Mouse (Mus musculus) gastrocnemius, adult 18-20 months (tissue): ENCODE measurements at regions not wholly inside any gene's neighbourhood (a gene's known extent, or its start where the extent isn't known, plus 50 kb on each side); places are given as distances from the start of the nearest gene placed in this dataset.

Source experiments
- DNase-seq: peaks from one replicate; pipeline ENCODE4 v3.0.0; 2021; ENCODE audit warnings: low spot score

DNA sequence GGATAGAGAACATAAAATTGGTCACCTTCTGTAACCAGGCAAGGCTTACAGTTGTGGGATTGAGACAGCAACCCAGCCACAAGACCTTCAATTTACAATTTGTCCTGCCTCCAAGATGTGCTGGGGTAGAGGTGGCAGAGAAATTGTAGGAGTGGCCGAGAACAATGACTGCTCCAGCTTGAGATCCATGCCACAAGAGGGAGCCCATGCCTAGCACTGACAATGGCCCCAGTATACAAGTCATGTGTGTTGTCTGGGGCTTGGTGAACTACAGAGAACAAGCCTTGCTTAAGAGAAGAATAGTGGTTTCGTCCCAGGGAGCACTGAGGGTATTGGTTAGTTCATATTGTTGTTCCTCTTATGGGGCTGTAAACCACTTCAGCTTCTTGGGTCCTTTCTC is 146.6 kb upstream of the Sel1l start:
- DNase-seq = no peak

DNA sequence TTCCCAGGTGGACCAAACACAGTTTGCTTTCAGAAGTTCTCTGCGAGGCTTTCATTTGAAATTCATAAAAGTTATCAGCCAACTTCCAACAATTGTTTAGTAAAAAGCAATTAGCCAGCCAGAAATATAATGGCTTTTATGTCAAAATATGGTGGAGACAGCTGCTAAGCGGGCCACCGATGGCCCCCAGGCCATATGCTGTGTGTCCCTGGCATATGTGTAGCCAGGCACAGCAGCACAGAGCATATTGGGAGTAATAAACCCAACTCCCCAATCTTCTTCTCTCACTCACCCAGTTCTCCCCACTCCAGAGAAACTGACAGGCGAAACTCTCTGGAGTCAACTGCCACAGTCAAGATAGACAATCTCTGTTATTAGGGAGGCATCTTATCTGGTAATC is 137.5 kb upstream of the Sel1l start:
- no peak for DNase-seq

DNA sequence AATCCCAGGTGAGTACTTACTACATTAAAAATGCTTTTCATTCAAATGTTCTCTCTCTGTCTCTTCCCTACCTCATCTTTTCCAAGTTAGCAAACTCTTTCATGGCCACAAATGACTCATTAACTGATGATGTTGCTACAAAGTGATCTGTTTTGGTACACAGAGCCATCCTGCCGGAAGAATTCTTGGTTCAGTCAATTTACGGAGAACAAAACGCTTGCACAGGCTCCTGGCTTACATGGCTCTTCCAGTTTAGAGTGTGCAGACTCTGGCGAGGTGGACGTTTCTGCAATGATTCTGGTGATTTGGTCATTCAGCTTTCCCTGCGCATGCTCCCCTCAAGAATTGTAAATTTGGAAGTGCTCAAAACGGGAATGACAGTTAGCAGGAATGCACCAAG is 131.4 kb upstream of the Sel1l start:
- no peak for DNase-seq

DNA sequence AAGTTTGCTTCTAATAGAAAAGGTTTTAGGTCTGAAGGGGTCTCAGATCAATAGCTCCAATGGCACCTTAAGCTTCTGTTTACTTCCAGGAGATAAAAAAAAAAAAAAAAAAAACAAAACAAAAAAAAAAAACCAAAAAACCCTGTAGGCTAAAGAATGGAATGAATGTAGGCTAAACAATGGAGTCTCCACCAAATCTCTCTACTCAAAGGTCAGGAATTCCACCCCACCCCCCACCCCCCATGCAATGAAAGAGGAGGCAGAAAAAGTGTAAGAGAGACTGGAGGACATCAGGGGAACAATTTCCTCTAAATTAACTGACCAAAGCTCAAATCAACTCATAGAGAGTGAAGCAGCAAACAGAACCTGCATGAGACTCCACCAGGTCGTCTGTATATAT is 122.1 kb upstream of the Sel1l start:
- DNase-seq = no peak

DNA sequence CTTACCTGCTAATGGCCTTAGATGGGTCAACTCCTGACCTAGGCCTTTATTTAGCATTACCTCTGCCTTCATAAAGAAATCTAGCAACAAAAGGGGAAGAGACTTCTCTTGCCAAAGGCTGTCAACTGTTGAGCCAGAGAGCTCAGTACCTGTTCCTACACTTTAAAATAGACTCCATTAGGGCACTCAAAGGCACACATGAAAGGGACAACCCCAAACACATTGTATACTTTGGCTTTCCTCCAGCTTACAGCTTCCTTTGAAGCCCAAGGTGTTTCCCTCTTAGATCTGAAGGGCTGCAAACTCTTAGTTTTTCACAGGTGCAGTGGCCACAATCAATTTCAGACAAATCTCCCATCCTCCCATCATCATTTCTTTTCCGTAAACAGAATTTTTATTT is 117.0 kb upstream of the Sel1l start:
- no peak for DNase-seq

DNA sequence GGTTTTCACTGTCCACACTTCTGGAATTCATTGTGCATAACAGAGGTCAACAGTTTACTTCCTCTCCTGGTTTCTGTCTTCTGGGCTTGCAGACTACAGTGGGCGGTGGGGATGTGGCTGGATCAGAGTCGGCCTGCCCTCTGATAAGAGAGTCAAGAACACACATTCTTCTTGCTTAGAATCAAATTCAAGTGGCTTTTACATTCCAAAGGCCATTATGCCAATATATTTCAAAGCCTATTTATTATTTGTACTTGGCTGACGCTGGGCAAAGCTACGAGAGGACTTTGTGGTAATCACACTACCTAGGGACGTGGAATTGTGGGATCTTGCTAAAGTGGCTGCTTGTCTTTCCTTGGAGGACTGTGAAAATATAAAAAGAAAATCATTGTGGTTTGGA is 114.3 kb upstream of the Sel1l start:
- no peak for DNase-seq

DNA sequence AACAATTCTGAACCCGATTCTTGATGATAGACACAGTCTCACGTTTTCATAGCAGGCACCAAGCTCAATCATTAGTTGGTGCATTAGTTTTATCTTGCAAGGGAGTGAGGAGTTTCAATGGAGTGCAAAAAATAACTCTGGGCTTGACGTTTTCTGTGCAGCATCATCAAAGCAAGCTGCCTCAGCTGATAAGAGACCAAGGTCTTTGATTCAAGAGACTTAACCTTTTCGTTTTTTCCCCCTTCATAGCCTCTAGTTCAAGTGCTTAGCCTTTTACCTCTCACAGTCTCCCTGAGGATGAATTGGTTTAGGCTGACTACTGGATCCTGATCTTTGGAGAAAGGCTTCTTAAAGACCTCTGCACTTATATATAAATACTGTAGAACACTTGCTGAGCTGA is 109.1 kb upstream of the Sel1l start:
- no peak for DNase-seq

DNA sequence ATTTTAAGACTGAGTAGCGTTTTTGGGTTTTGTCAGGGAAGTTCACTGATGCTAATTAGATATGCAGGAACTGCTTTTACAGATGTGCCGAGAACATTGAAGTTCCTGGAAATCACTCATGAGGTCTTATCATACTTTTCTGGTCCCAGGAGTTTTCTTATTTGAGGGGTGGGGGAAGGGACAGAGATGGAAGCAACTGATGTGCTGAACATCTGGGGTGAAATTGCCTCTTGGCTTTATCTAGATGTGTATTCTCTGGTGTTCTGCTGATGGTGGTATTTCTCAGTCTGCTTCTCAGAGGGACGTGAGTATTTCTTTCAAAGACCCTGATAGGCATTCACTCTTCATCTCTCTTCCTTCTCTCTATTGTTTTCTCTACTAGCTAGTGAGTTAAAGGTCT is 107.5 kb upstream of the Sel1l start:
- DNase-seq = no peak

DNA sequence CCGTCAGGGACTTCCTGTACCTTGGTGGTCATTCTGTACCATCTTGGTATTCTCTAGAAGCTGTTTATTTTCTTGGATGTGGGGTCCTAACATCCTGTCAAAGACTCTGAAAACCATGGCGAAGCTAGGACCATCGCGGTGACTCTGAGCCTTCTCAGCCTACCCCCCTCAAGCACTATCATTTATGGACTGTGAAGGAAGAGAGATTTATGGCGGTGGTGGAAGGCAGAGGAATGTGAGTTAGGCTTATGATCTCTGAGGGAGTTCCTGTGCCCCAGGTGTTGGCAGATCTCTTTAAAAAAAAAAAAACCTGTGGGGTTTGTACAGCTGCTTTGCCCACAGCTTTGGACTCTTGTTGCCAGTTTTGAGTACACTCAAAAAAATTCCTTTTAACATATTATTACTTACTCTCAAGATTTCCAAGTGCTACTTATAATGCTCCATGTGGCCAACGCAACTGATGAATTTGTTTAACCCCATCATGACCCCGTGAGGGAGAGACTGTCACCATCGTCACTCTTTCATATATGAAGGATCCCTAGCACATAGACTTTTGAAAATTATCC is 99.7 kb upstream of the Sel1l start:
- no peak for DNase-seq

DNA sequence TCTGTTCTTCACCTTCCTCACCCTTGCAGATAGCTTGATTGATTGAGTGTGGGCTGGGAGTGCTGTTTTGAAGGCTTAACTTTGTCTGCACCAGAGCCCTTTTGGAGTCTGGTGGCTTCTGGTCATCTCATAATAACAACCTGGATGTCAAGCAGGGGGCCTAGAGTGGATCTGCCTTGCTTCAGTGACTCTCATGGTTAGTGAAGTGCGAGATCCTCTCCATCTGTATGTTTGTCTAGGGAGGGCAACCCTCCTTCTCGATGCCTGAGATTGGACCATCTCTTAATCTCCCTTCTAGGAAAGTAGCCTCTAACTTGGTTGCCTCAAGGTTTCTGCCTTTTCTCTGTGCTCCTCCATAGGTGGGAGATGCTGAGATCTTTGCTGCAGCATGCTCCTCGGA is 99.0 kb upstream of the Sel1l start:
- no peak for DNase-seq

DNA sequence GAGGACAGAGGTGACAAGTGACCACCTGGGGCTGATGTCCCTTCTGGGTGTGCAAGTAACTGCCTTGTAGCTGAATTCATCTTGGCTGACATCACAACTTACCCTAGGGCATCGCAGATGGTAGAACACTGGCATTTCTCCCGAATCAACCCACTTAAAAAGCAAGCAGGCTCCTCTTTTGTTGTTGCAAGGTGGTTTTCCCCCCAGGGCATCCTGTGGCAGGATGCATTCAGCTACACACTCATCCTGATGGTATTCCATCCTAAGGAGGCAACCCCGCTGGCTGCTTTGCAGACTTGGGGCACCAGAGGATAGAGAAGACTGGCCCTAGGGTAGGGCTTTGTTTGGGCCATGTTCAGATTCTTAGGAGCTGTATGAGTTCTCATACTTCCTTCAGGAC is 97.6 kb upstream of the Sel1l start:
- DNase-seq = no peak

DNA sequence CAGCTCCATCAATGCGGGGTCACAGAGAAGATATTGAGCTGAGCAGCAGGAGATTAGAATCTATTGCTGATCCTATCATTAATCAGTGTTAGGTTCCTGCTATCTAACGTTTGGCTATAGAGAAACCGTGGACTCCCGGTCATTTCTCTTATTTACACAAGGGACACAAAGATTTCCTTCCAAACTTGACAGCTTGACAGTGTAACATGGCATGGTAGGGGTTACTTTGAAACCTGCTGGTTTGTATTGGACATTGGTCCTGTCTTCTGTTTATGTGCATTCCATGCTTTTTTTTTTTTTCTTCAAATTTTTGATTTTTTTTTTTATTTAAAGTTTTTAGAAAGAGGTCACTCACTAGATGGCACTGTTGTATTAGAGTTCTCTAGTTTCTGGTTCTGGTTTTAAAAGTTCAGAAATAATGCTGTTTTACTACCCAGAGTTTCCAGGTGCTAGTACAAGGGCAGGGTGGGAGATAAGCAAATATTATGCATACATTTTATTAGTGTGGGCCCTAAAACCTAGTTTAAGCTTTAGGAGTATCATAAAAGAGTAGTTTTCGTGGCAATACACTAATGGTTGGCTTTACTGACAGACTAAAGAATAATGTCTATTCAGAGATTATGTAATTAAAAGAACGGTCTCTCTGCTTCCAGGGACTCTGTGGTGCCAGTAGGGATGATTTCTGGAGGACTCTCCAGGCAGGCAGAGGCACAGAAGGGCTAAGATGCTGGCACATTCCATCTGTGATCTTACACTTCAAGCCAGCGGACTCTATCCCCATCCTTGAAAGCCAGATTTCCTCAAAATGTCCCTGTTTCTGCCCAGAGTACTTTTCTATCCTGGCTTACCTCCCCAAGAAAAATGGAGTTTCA is 83.8 kb upstream of the Sel1l start:
- DNase-seq = no peak

DNA sequence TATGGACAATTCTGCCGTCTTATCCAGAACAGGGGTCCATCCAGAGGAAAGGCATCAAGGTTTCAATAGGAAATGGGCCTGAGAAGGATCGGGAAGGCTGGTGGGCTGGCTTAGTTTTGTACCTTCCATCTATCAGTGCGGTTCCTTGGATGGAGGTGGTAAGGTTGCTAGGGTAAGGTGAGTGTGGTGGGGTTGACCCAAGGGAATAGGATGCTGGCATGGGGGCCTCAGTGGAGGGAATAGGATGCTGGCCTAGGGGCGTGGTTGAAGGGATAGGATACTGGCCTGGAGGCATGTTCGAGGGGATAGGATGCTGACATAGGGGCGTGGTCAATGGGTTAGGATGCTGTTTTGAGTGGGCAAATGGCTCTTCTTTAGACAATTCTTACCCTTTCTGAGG is 82.6 kb upstream of the Sel1l start:
- no peak for DNase-seq

DNA sequence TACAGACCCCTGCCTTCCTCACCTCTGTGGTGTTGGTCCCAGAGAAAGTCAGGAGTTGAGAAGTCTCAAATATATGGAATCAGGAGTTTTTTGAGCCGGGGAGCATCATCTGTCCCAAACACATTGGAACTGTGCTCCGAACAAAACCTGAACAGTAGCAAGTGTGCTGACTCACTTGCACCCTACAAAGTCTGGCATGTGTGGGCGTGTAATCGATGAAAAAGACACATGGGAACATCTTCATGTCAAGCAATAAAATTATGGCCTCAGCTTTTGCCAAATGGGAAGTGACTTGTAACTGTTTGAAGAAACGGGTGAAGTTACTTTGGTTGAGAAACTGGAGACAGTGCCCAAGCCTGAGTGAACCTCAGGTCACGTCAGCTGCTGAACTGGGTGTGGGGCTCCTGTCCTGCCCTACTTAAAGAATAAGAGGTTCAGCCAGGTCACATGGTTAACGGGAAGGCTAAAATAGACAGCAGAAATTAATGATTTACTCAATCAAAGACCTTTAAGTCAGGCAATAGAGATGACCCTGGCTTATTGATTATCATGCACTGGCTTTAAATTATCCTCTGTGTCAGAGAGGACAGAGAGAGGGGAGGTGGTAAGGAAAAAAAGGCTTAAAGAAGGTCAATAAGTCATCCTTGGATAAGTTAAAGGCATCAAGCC is 80.6 kb upstream of the Sel1l start:
- no peak for DNase-seq

DNA sequence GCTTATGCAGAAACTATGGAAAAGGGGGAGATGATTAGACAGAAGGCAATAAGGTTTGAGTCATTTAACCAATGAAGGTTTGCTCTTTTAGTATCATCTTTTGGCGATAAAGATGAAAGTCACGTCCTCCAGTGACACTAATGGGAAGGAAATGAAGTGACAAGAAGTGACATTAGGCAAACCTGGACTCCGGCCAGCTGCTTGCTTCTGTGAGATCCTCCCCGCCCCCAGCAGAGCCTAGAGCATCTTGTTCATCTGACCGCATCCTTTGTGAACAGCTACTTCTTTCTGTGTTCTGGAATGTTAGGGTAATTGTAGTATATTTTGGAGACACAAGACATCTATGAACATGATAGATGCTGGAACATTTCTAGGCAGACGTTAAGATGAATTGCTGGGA is 78.6 kb upstream of the Sel1l start:
- no peak for DNase-seq

DNA sequence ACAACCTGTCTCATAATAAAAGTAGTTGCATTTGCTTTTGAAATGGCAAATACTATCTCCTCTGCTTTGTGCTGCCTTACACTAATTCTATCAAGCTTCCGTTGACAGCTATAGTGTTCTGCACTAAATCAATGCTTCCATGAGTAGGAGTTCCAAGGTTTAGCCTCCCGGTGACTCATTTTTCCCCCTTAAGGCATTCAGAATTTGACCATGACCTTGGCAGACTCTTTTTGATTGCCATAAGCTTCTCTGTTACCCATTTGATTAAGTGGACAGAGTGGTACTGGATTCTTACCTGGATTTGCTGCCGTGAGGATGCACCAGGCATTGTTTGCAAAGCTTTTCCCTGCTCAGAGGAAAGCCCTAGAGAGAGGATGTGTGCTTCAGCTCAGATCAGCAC is 66.5 kb upstream of the Sel1l start:
- DNase-seq = no peak

DNA sequence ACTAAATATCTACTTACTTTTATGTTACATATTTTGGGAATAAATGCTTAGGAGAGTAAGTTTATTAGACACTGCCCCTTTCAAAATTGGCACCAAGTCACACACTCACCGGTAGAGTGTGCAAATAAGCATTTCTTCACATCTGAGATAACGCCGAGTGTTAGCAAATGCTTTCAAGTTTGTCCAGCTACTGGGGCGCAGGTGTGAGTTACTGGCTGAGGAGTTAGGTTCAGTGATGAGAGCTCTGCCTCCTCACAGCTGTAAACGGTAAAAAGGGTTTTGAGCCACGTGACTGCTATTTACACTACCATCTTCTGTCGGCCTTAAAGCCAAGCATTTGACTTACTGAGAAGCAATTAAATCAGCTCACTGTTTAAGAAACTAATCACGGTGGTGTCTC is 61.6 kb upstream of the Sel1l start:
- DNase-seq = no peak
